Mouse (Mus musculus) intestine, embryonic 14.5 days (tissue): ENCODE measurements at regions not wholly inside any gene's neighbourhood (a gene's known extent, or its start where the extent isn't known, plus 50 kb on each side); places are given as distances from the start of the nearest gene placed in this dataset.
A peak's percentile ranks its signal among the peaks of the same experiment; 100 is the strongest.

Experiments
- ATAC-seq: fragments of 200-750 bp; cut with Nextera tagmentation; replicated peaks from 2 replicates; pipeline ENCODE4 v1.8.0; 2017; ENCODE audit warnings: low read depth, moderate number of reproducible peaks, moderate TSS enrichment, moderate library complexity; ENCODE audit not compliant: low FRiP score, low TSS enrichment
- DNase-seq: peaks from one replicate; pipeline ENCODE4 v3.0.0-alpha.2; 2018; ENCODE audit warnings: low spot score
- H3K27ac ChIP-seq: fragments of 300-500 bp; sonication (generic); 2 replicates; pipeline ENCODE4 v1.5.1; 2014; ENCODE audit warnings: low read depth, mild to moderate bottlenecking, control low read depth
- H3K27me3 ChIP-seq: fragments of 300-500 bp; sonication (generic); replicated peaks from 2 replicates; pipeline ENCODE4 v1.6.1; 2014; ENCODE audit warnings: low read length, control low read depth; ENCODE audit not compliant: control insufficient read depth, insufficient read depth
- H3K36me3 ChIP-seq: fragments of 300-500 bp; sonication (generic); 2 replicates; pipeline ENCODE4 v1.6.1; 2014; ENCODE audit warnings: low read length, control low read depth; ENCODE audit not compliant: control insufficient read depth, insufficient read depth
- H3K4me1 ChIP-seq: fragments of 300-500 bp; sonication (generic); replicated peaks from 2 replicates; pipeline ENCODE4 v1.6.1; 2014; ENCODE audit warnings: low read length, control low read depth, mixed read lengths; ENCODE audit not compliant: control insufficient read depth, insufficient read depth
- H3K4me2 ChIP-seq: fragments of 300-500 bp; sonication (generic); 2 replicates; pipeline ENCODE4 v1.6.1; 2014; ENCODE audit warnings: low read length
- H3K4me3 ChIP-seq: fragments of 300-500 bp; sonication (generic); 2 replicates; pipeline ENCODE4 v1.5.1; 2014; ENCODE audit warnings: low read depth, low read length, control low read depth, mixed read lengths
- H3K9ac ChIP-seq: fragments of 300-500 bp; sonication (generic); 2 replicates; pipeline ENCODE4 v1.6.1; 2014; ENCODE audit warnings: mild to moderate bottlenecking, low read length
- H3K9me3 ChIP-seq: fragments of 300-500 bp; sonication (generic); 2 replicates; pipeline ENCODE4 v1.6.1; 2016; ENCODE audit warnings: low read length, control low read depth; ENCODE audit not compliant: control insufficient read depth
- WGBS: fragments of 180-500 bp; shearing (Covaris S2); extraction: QIAGEN DNeasy Blood & Tissue Kit; methylation state at CpG from one replicate; pipeline ENCODE4 v1.1.7; 2014; 5-methylcytosine and 5-hydroxymethylcytosine counted together

GRCm38 (mm10) chr9:120767396-120767795 lies 161.6 kb upstream of the Ctnnb1 start:
- no peak overlapping the region for H3K4me2 ChIP-seq
- DNase-seq (no peak), ATAC-seq (no peak)
- H3K27ac ChIP-seq: no peak overlapping the region
- H3K4me1 ChIP-seq: peaks cover 46% of the 10 kb centered on the region
- H3K36me3 ChIP-seq: no peaks in the 10 kb centered on the region
- no peak overlapping the region for H3K9ac ChIP-seq
- no peaks in the 10 kb centered on the region for H3K27me3 ChIP-seq
- no peaks in the 10 kb centered on the region for H3K9me3 ChIP-seq
- no peak overlapping the region for H3K4me3 ChIP-seq
- 90% methylated on average over 4 of the region's 4 CpGs for WGBS

- 0 out of 2 replicates have a peak overlapping the region, but pooled peaks have one; percentile 2 for H3K27ac ChIP-seq
Observed at GRCm38 (mm10) chr9:120769056-120769455, 160.0 kb upstream of the Ctnnb1 start.

GRCm38 (mm10) chr9:120769679-120770078 lies 159.3 kb upstream of the Ctnnb1 start:
- H3K4me1 ChIP-seq: peaks cover 38% of the 10 kb centered on the region
- 35% methylated on average over 7 of the region's 7 CpGs for WGBS
- ATAC-seq: no peak
- H3K9me3 ChIP-seq: no peaks in the 10 kb centered on the region
- H3K36me3 ChIP-seq: no peaks in the 10 kb centered on the region
- DNase-seq: no peak
- no peak overlapping the region for H3K4me3 ChIP-seq
- H3K27ac ChIP-seq: peak overlapping the region; percentile 34
- no peak overlapping the region for H3K4me2 ChIP-seq
- no peak overlapping the region for H3K9ac ChIP-seq
- H3K27me3 ChIP-seq: no peaks in the 10 kb centered on the region

More at GRCm38 (mm10) chr9:120769056-120769455, 160.0 kb upstream of the Ctnnb1 start:
- ATAC-seq (no peak), DNase-seq (no peak)
- Histone ChIP-seq H3K4me2 (no peak overlapping the region), H3K9ac (no peak overlapping the region), H3K36me3 (no peaks in the 10 kb centered on the region), H3K4me3 (no peak overlapping the region), H3K4me1 (peaks cover 43% of the 10 kb centered on the region), H3K27me3 (no peaks in the 10 kb centered on the region), H3K9me3 (no peaks in the 10 kb centered on the region)
- 54% methylated on average over 8 of the region's 8 CpGs for WGBS

GRCm38 (mm10) chr9:120770886-120771285 lies 158.1 kb upstream of the Ctnnb1 start:
- DNase-seq (no peak), ATAC-seq (peak; percentile 86)
- H3K9me3 ChIP-seq: no peaks in the 10 kb centered on the region
- no peaks in the 10 kb centered on the region for H3K27me3 ChIP-seq
- 0 out of 2 replicates have a peak overlapping the region, but pooled peaks have one; percentile 1 for H3K4me2 ChIP-seq
- H3K9ac ChIP-seq: no peak overlapping the region
- no peaks in the 10 kb centered on the region for H3K36me3 ChIP-seq
- H3K4me3 ChIP-seq: no peak overlapping the region
- 17% methylated on average over 1 of the region's 1 CpGs for WGBS
- peaks cover 34% of the 10 kb centered on the region for H3K4me1 ChIP-seq
- peak overlapping the region; percentile 73 for H3K27ac ChIP-seq

- peaks cover 44% of the 10 kb centered on the region for H3K4me1 ChIP-seq
- peak overlapping the region; percentile 73 for H3K27ac ChIP-seq
- no peak for DNase-seq
- ATAC-seq: no peak
- WGBS: 45% methylated on average over 4 of the region's 4 CpGs
- H3K4me3 ChIP-seq: no peak overlapping the region
- no peaks in the 10 kb centered on the region for H3K36me3 ChIP-seq
- H3K9ac ChIP-seq: no peak overlapping the region
- no peaks in the 10 kb centered on the region for H3K27me3 ChIP-seq
- no peak overlapping the region for H3K4me2 ChIP-seq
- no peaks in the 10 kb centered on the region for H3K9me3 ChIP-seq
Observed at GRCm38 (mm10) chr9:120771896-120772530, 157.0 kb upstream of the Ctnnb1 start.

GRCm38 (mm10) chr9:120774251-120774650 lies 154.8 kb upstream of the Ctnnb1 start:
- DNase-seq (no peak), ATAC-seq (no peak)
- Histone ChIP-seq H3K9me3 (no peaks in the 10 kb centered on the region), H3K9ac (no peak overlapping the region), H3K4me1 (peaks cover 40% of the 10 kb centered on the region), H3K36me3 (no peaks in the 10 kb centered on the region), H3K27me3 (no peaks in the 10 kb centered on the region), H3K4me2 (no peak overlapping the region), H3K27ac (no peak overlapping the region), H3K4me3 (no peak overlapping the region)
- WGBS: 90% methylated on average over 1 of the region's 1 CpGs

- ATAC-seq: no peak
- 26% methylated on average over 1 of the region's 1 CpGs for WGBS
- peaks cover 35% of the 10 kb centered on the region for H3K4me1 ChIP-seq
- no peaks in the 10 kb centered on the region for H3K9me3 ChIP-seq
- DNase-seq: no peak
- H3K36me3 ChIP-seq: no peaks in the 10 kb centered on the region
- H3K27ac ChIP-seq: no peak overlapping the region
- no peak overlapping the region for H3K9ac ChIP-seq
- H3K4me2 ChIP-seq: no peak overlapping the region
- H3K27me3 ChIP-seq: no peaks in the 10 kb centered on the region
- no peak overlapping the region for H3K4me3 ChIP-seq
Observed at GRCm38 (mm10) chr9:120774772-120775171, 154.2 kb upstream of the Ctnnb1 start.

- H3K4me3 ChIP-seq: no peak overlapping the region
- peak overlapping the region; percentile 73; the same call in 1 of the 2 replicates for H3K27ac ChIP-seq
- no peak for DNase-seq
- H3K36me3 ChIP-seq: no peaks in the 10 kb centered on the region
- H3K4me2 ChIP-seq: no peak overlapping the region
- H3K9ac ChIP-seq: no peak overlapping the region
- H3K27me3 ChIP-seq: no peaks in the 10 kb centered on the region
- ATAC-seq: no peak
- no peaks in the 10 kb centered on the region for H3K9me3 ChIP-seq
- peaks cover 27% of the 10 kb centered on the region for H3K4me1 ChIP-seq
- 57% methylated on average over 3 of the region's 3 CpGs for WGBS
Observed at GRCm38 (mm10) chr9:120775721-120776120, 153.3 kb upstream of the Ctnnb1 start.

GRCm38 (mm10) chr9:120776456-120777001 lies 152.5 kb upstream of the Ctnnb1 start:
- H3K9me3 ChIP-seq: no peaks in the 10 kb centered on the region
- H3K4me3 ChIP-seq: no peak overlapping the region
- H3K36me3 ChIP-seq: no peaks in the 10 kb centered on the region
- 19% methylated on average over 4 of the region's 4 CpGs for WGBS
- H3K27ac ChIP-seq: peak overlapping the region; percentile 73
- H3K9ac ChIP-seq: no peak overlapping the region
- no peak for DNase-seq
- peaks cover 21% of the 10 kb centered on the region for H3K4me1 ChIP-seq
- peak; percentile 61 for ATAC-seq
- H3K4me2 ChIP-seq: no peak overlapping the region
- H3K27me3 ChIP-seq: no peaks in the 10 kb centered on the region
